Mouse (Mus musculus) bone marrow macrophage, adult 2 months (primary cell): ENCODE measurements around the gene Hmcn2.

Experiments
- CTCF ChIP-seq: IDR thresholded peaks from 2 replicates; pipeline ENCODE4 v1.5.1; 2012; ENCODE audit warnings: low read depth, mild to moderate bottlenecking, low read length, moderate library complexity
- POLR2A ChIP-seq: IDR thresholded peaks from 2 replicates; pipeline ENCODE4 v1.6.1; 2012; ENCODE audit warnings: mild to moderate bottlenecking, low read depth, low read length, borderline replicate concordance

- TF ChIP-seq CTCF (no peak), POLR2A (no peak)
Measured at GRCm38 (mm10) chr2:31281138-31281537, 33.1 kb upstream of the Hmcn2 start.
